Mouse (Mus musculus) cerebellum, adult 11-12 months (tissue): ENCODE data around the gene Cklf.
"Not testable (repeated sequence)": the region's sequence is repeated elsewhere in the genome, so short reads cannot be mapped to it uniquely, and the experiment has no call there.

Source experiments
- DNase-seq: peaks from one replicate; pipeline ENCODE4 v3.0.0; 2022

Gene Cklf

GRCm38 (mm10) chr8:104250439-104251367 is at the start of gene Cklf:
Cklf (plus strand) TSS chr8:104250861.
- DNase-seq: peak; percentile 77

GRCm38 (mm10) chr8:104201622-104202021 is 49.0 kb upstream of the Cklf start:
- no peak for DNase-seq

- no peak for DNase-seq
These were observed 48.3 kb upstream of the Cklf start for GRCm38 (mm10) chr8:104202320-104202719.

- no peak for DNase-seq
These were observed 45.4 kb upstream of the Cklf start for GRCm38 (mm10) chr8:104205292-104205691.

- DNase-seq: no peak
These were observed 33.1 kb upstream of the Cklf start for GRCm38 (mm10) chr8:104217601-104218000.

- DNase-seq: no peak
These were observed 31.6 kb upstream of the Cklf start for GRCm38 (mm10) chr8:104219079-104219478.

GRCm38 (mm10) chr8:104219806-104220205 is 30.9 kb upstream of the Cklf start:
- peak; percentile 15 for DNase-seq

GRCm38 (mm10) chr8:104227048-104227447 is 23.6 kb upstream of the Cklf start:
- DNase-seq: no peak

- no peak for DNase-seq
These were observed 20.3 kb upstream of the Cklf start for GRCm38 (mm10) chr8:104230377-104230776.

GRCm38 (mm10) chr8:104232039-104232438 is 18.6 kb upstream of the Cklf start:
- DNase-seq: no peak

GRCm38 (mm10) chr8:104232919-104233318 is 17.7 kb upstream of the Cklf start:
- no peak for DNase-seq

- no peak for DNase-seq
These were observed 16.1 kb upstream of the Cklf start for GRCm38 (mm10) chr8:104234573-104234972.

- DNase-seq: no peak
These were observed 11.2 kb upstream of the Cklf start for GRCm38 (mm10) chr8:104239418-104239861.

- DNase-seq: no peak
These were observed 8.5 kb upstream of the Cklf start for GRCm38 (mm10) chr8:104242038-104242644.

- DNase-seq: no peak
These were observed 4.0 kb upstream of the Cklf start for GRCm38 (mm10) chr8:104246621-104247020.

- DNase-seq: no peak
These were observed 3.4 kb upstream of the Cklf start for GRCm38 (mm10) chr8:104247054-104247907.

- peak; percentile 49 for DNase-seq
These were observed 2.8 kb upstream of the Cklf start for GRCm38 (mm10) chr8:104247908-104248275.

GRCm38 (mm10) chr8:104248276-104248675 is 2.4 kb upstream of the Cklf start, which contains the start of gene Tk2:
Tk2 (minus strand) TSS chr8:104248558.
- peak; percentile 61 for DNase-seq

GRCm38 (mm10) chr8:104249442-104249996 is 1.1 kb upstream of the Cklf start:
- no peak for DNase-seq

- DNase-seq: no peak
These were observed 800 bp downstream of the Cklf start for GRCm38 (mm10) chr8:104251461-104251860.

GRCm38 (mm10) chr8:104253016-104253415 is 2.4 kb downstream of the Cklf start:
- no peak for DNase-seq

- DNase-seq: not testable (repeated sequence)
These were observed 11.1 kb downstream of the Cklf start for GRCm38 (mm10) chr8:104261802-104262201.
